Mouse (Mus musculus) retina, postnatal 7 days (tissue): ENCODE data around the gene Ap3s2.

Experiments
- DNase-seq: peaks from one replicate; pipeline ENCODE4 v3.0.0-alpha.2; 2012; ENCODE audit warnings: low read depth, low spot score

Ap3s2 gene

GRCm38 (mm10) chr7:79846342-79846741 is 74.1 kb downstream of the Ap3s2 start:
- DNase-seq: no peak

DNA sequence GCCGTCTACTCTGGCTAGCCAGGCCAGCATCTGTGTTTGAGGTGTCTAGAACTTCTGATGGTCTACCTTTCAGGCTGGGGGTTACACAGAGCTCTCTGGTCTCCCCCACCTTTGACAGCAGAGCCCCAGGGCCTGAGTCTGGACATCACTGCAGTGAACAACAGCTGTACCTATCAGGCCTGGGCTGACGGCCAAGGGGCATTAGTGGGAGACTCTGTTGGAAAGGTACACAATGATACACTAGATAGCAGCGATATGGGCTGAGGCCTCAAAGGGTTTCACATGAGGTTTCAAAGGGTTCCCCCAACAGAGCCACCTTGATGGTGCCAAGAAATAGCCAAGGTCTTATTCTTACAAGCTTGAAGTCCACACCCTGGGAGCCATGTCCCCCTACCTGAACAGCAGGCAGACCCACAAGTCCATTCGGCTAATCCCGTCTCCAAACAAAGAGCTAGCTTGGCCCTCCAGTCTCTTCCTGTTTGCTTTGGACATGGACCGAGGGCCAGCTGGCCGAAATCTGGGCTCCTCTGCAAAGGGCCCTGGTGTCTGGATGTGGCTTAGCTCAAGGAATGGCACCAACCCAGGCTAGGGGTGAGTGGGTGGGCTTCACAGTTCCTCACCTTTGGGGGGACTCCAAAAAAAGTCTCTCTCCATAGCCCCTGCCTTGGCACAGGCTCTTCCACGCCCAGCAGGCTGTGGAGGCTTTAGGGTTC is 76.2 kb downstream of the Ap3s2 start:
- no peak for DNase-seq

DNA sequence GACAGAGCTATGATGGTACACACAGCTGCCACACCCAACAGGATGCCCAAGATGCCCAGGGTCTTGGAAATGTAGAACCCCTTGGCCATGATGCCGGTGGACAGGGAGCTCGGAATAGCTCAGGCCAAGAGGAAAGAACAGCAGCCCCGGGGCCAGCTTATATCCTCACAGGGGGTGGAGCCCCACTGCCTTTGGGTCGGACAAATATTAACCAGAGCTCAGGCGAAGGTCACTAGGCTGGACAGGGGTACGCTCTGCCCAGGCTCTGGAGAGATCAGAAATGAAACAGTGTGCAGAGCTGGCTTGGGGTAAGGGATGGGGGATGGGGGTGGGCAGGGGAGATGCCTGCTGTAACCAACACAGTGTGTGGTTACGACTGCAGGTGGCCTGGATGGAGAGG is 78.3 kb downstream of the Ap3s2 start:
- no peak for DNase-seq

GRCm38 (mm10) chr7:79837247-79837646 is 83.2 kb downstream of the Ap3s2 start:
- DNase-seq: no peak

- DNase-seq: no peak
These were observed 85.3 kb downstream of the Ap3s2 start for GRCm38 (mm10) chr7:79835196-79835595.

DNA sequence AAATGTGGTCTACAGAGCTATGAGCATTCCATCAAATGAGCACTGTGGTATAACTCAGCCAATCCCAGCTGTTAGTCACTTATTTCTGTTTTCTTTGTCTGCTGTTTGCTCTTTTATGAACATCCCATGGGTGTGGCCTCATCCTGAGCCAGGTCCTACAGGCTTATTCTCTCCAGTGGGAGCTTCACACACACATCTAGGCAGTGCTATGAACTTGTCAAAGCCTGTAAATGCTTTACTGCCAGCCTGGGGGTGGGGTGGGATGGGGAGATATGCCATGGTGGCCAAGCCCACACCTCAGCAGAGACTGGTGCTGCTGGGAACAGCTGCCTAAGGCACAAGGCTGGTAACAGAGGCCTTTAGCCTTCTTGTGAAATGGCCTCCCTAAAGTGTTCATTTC is 87.5 kb downstream of the Ap3s2 start:
- no peak for DNase-seq

DNA sequence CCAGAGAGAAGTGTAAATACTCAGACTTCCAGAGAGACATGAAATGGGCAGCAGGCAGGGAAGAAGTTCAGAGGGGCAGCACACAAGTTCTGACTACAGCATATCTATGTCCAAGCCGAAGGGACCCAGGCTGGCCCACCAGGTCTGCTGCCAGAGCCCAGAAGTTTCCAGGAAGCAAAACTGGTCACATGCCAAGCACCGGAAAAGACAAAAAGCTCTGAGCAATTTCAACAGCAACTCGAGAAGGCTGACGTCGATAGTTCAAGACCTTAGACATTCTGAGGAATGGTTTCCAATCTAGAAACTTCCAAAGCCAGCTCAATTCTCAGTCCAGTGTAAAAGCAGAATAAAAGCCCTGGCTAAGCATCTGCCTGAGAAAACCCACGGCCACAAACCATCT is 88.9 kb downstream of the Ap3s2 start:
- no peak for DNase-seq

- DNase-seq: no peak
These were observed 89.3 kb downstream of the Ap3s2 start for GRCm38 (mm10) chr7:79831145-79831544.

DNA sequence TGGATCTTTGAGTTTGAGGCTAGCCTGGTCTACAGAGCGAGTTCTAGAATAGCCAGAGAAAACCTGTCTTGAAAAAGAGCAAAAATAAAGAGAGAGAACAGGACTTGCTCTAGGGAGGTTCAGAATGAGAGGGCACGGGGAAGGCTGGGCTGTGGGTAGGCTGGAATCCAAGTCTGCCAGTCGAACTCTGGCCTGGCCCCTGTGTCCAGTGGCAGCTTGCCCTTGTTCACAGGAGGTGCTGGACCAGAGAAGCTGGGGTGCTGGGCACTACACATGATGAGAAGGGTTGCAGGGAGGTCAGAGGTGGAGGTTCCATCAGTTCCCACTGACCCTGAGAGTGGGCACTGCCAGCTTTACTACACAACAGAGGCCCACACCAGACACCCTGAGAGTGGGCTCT is 92.1 kb downstream of the Ap3s2 start:
- no peak for DNase-seq
